Mouse (Mus musculus): ENCODE measurements around the gene 9130008F23Rik.

DNA sequence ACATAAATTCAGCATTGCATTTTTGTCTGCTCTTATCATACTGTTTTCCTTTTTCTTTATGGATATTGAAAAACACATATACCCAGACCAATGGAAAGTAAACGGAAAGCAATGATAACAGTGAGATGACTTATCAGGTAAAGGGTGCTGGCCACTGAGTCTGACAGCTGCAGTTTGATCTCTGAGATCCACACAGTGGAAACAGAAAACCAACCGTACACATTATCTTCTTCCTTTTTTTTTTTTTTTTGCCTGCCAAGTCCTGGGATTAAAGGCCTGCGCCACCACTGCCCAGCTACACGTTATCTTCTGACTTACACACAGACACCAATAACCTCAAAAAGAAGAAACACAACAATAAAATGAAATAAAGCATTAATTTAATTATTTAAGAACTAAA lies 23.0 kb upstream of the 9130008F23Rik start:
- no peak for TF ChIP-seq HCFC1 (IDR thresholded peaks at IDR 0.05; ENCODE audit: low read depth, low read length)
- no peak for TF ChIP-seq EP300 (IDR thresholded peaks at IDR 0.05; ENCODE audit: low read length)
- no peak for TF ChIP-seq CTCF (conservative IDR thresholded peaks at IDR 0.05 in 1 of 2, IDR thresholded peaks at IDR 0.05 in 1 of 2; ENCODE audit: low read depth in 2 of 2, low read length in 2 of 2)
- TF ChIP-seq POLR2A (IDR thresholded peaks at IDR 0.05; ENCODE audit: low read depth, low read length) = no peak
- no peak for TF ChIP-seq NELFE (IDR thresholded peaks at IDR 0.05; ENCODE audit: low read depth, low read length)
- no peak for TF ChIP-seq SIN3A (IDR thresholded peaks at IDR 0.05; ENCODE audit: low read length)
